Mouse (Mus musculus) urinary bladder, adult 2 months (tissue): ENCODE measurements around the gene Zdhhc15. TPM values are rescaled to one million over a fixed set of nuclear protein-coding genes. Genes with fewer than 3 reads are reported as not detected.
"Not testable (repeated sequence)": the region's sequence is repeated elsewhere in the genome, so short reads cannot be mapped to it uniquely, and the experiment has no call there.

Source experiments
- DNase-seq: peaks from one replicate; pipeline ENCODE4 v3.0.0; 2022; ENCODE audit warnings: low spot score
- polyA plus RNA-seq: library from polyadenylated mRNA; depleted of rRNA; stranded (reverse); fragments of >200 nt; gene quantifications from 2 replicates; pipeline ENCODE4 v1.2.3, GENCODE M21; 2012; rRNA removed

The Zdhhc15 gene
- polyA plus RNA-seq: 3.7 and 3.8 TPM in 2 replicates

DNA sequence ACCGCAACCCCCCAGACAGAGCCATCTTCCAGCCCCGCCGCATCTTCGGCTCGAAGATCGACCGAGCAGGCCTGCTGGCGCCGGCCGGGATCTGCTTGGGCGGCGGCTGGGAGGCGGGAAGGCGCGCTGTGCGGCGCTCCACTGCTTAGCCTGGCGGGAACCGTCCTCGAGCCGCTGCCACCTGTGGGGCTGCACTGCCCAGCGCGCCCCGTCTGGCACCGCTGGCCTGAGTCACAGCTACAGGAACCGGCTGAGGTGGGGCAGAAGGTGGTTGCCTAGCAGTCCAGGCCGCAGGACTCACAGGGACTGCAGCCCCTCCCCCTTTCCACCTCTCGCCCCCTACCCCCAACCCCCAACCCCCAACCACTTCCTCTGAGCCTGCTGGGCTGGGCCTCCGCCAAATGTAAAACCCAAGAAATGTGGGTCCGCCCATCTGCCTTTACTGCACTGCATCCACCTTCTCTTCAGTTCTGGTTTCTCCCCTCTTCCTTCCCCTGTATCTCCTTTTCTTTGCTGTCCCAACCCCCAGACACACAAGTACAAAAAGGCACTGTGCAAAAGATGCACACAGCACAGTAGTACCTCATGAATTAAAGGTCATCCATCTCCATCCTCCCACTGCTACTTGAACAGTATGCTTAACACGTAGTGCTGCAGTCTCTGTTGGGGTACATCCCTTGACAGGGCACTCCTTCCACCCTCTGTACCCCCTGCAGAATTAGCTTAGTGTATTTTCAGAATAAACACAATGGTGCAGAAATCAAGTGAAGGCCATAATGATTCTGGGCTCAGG is at the start of gene Zdhhc15:
Gene Zdhhc15 (minus strand): TSS at position 308 of the 793 bp plus-strand sequence.
- DNase-seq: peak; percentile 44

- no peak for DNase-seq
These were observed 37.1 kb upstream of the Zdhhc15 start for GRCm38 (mm10) chrX:104707935-104708334.

- DNase-seq: no peak
These were observed 761 bp downstream of the Zdhhc15 start for GRCm38 (mm10) chrX:104669850-104670756.

- no peak for DNase-seq
These were observed 13.9 kb downstream of the Zdhhc15 start for GRCm38 (mm10) chrX:104656976-104657375.

- no peak for DNase-seq
These were observed 58.3 kb downstream of the Zdhhc15 start for GRCm38 (mm10) chrX:104612531-104612930.

GRCm38 (mm10) chrX:104603738-104604430 is 67.0 kb downstream of the Zdhhc15 start:
- not testable (repeated sequence) for DNase-seq

- not testable (repeated sequence) for DNase-seq
These were observed 68.5 kb downstream of the Zdhhc15 start for GRCm38 (mm10) chrX:104602168-104602859.

- no peak for DNase-seq
These were observed 96.9 kb downstream of the Zdhhc15 start for GRCm38 (mm10) chrX:104573946-104574345.

GRCm38 (mm10) chrX:104567497-104567896 is 103.4 kb downstream of the Zdhhc15 start:
- no peak for DNase-seq

DNA sequence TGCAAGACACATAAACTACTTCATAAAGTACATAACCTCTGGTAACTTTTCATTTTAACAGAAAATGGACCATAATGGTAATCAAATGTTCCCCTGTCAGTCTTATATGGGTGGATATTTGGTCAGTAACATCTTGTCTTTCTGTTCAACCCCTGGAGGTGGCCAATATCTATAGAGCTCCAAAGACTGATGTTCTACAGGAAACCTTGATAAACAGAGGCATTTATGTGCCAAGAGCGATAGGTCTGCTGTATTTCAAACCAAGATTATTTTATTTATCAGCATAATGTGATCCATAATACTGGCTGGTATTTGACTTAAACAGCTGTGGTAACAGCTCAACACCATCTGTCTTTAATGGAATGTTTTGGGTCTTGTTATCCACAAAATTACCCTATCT is 125.6 kb downstream of the Zdhhc15 start:
- no peak for DNase-seq

- DNase-seq: no peak
These were observed 126.8 kb downstream of the Zdhhc15 start for GRCm38 (mm10) chrX:104543919-104544595.

GRCm38 (mm10) chrX:104542635-104543034 is 128.2 kb downstream of the Zdhhc15 start:
- DNase-seq: no peak

DNA sequence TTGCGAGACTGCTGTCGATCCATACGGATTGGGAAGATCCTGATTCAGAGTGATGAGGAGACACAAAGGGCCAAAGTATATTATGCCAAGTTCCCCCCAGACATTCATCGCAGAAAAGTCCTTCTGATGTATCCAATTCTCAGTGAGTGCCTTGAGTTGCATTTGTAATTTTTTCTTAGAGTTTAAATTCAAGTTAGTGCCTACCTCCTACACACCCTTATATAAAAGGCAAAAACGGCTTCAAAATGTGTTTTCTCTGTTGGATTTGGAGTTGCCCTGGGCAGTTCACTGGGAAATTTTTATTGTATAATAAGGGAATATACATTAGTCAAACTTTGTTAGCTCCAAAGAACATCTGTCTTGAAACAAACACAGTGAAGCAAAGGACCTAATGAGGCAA is 169.1 kb downstream of the Zdhhc15 start:
- DNase-seq: no peak

- no peak for DNase-seq
These were observed 181.1 kb downstream of the Zdhhc15 start for GRCm38 (mm10) chrX:104489626-104490355.

DNA sequence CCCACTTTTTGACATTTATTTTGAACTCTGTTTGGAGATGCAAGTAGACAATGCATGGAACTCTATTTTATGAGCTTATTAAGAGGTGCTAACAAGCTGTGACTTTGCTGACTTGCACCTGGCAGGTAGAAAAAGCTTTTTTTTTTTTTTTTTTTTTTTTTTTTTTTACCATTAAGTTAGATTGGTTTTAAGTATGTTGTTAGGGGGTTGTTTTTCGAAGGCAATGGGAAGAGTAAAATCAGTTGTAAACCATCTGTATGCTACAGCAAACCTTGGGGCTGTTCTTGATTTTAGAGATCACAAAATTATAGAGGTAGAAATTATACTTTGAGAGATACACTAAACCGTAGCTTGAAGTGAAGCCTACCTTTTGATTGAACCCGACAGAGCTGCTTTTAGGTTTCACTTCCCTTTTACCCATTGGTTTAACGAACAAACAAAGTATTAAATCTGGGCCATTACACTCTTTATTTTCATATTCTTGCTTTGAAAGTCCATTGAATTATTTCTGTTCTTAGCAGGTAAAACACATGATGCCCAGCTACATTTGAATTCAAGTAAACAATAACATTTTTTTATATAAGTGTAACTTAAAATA is 181.9 kb downstream of the Zdhhc15 start:
- DNase-seq: no peak

DNA sequence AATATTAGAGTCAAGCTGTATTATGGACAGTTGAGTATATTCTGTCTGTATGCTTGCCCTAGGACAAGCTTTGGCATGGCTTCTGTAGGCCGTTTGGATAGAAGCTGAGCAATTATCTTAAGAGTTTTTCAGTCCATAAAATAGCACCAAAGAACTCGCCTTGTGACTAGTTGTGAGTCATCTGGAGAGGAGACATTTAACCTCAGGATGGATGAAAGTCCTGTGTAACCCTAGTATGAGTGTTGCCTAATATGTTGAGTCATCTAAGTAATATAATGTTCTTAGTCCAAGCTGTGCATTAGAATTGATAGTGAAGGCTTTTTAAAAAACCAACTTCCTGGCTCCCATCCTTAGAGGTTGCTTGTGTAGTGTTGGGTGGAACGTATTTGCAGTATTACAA is 182.8 kb downstream of the Zdhhc15 start:
- no peak for DNase-seq
